11 mouse cellular contexts compared by ENCODE assay signal in the genomic region with DNA sequence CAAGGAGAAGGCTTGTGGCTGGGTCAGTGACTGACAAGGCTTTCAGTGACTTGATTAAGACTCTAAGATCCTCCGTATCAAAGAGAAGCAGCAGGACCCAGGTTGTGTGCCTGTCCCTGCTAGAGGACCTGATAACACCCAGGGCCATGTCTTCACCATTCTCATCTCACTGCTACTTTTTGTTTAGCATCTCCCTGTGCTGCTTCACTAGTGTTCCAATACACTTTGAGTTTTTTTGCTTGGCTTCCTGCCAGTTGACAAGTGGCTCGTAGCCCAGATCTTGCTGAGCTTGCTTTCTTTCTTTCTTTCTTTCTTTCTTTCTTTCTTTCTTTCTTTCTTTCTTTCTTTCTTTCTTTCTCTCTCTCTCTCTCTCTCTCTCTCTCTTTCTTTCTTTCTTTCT. TPM values are rescaled to one million over a fixed set of nuclear protein-coding genes. Genes with fewer than 3 reads are reported as not detected.
"Had no signal": no experiment of that assay in that cellular context is flagged by ENCODE, and none has a peak within 500 bp of the region (broad histone marks: within the 10 kb centered on the region; RNA-seq: fewer than 3 reads in every experiment).

No protein-coding gene starts in this region.

RNA-seq across cellular contexts. Expression of a gene that starts 12.5 kb away (rescaled TPM):
- polyA plus RNA-seq: neural tube, embryonic 13.5 days; neural tube, embryonic 14.5 days; neural tube, embryonic 15.5 days; small intestine, adult 2 months; spleen, adult 2 months; stomach, embryonic 14.5 days; stomach, embryonic 15.5 days; stomach, embryonic 16.5 days; stomach, postnatal 0 days; thymus, postnatal 0 days; urinary bladder, adult 2 months had no signal
